Mouse (Mus musculus) cortical plate, adult 2 months (tissue): Measurements from ENCODE around the gene Smtnl2. TPM values are rescaled to one million over a fixed set of nuclear protein-coding genes. Genes with fewer than 3 reads are reported as not detected.

Experiments used
- H3K27ac ChIP-seq: fragments of 200-500 bp; 2 replicates; pipeline ENCODE4 v1.5.1; 2012; ENCODE audit warnings: low read length, control low read depth, inconsistent platforms; ENCODE audit not compliant: insufficient read depth
- H3K4me1 ChIP-seq: fragments of 200-500 bp; 2 replicates; pipeline ENCODE4 v1.6.1; 2011; ENCODE audit warnings: low read length; ENCODE audit not compliant: control insufficient read depth, insufficient read depth
- H3K4me3 ChIP-seq: fragments of 200-500 bp; 2 replicates; pipeline ENCODE4 v1.5.1; 2011; ENCODE audit warnings: mild to moderate bottlenecking, low read length, control low read depth; ENCODE audit not compliant: insufficient read depth
- CTCF ChIP-seq: fragments of 200-500 bp; IDR thresholded peaks from 2 replicates; pipeline ENCODE4 v1.5.1; 2011; ENCODE audit warnings: mild to moderate bottlenecking, control low read depth, low read length; ENCODE audit not compliant: insufficient read depth; ENCODE audit errors: extremely low read depth
- POLR2A ChIP-seq: fragments of 200-500 bp; IDR thresholded peaks from 2 replicates; pipeline ENCODE4 v1.6.1; 2011; ENCODE audit warnings: mild to moderate bottlenecking, low read length, control low read depth; ENCODE audit not compliant: insufficient read depth; ENCODE audit errors: extremely low read depth
- polyA plus RNA-seq: library from polyadenylated mRNA; depleted of rRNA; stranded (reverse); fragments of >200 nt; gene quantifications from 2 replicates; pipeline ENCODE4 v1.2.3, GENCODE M21; 2012

Smtnl2 gene
- polyA plus RNA-seq, 1 experiment: 1.6 TPM

DNA sequence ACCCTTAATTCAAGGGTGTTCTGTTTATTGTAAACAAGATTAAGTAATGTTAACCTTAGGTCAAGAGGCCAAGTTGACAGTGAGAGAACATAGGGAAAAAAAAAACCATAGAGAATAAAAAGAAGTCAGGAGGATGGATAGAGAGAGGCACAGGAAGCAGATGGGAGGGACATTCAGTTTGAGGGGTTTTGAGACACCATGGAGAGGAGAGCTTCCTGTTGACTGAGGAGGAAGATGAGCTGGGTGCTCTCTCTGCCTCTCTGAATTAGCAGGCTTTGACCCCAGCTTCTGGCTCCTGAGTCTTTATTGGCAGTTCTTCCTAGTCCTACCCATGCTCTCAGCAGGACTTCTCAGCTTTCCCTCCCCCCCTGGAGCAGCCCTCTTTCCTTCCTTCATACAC is 13.7 kb upstream of the Smtnl2 start:
- TF ChIP-seq POLR2A (no peak), CTCF (no peak)
- H3K4me1 ChIP-seq: no peaks in the 10 kb centered on the region
- H3K27ac ChIP-seq: no peak overlapping the region
- no peak overlapping the region for H3K4me3 ChIP-seq

DNA sequence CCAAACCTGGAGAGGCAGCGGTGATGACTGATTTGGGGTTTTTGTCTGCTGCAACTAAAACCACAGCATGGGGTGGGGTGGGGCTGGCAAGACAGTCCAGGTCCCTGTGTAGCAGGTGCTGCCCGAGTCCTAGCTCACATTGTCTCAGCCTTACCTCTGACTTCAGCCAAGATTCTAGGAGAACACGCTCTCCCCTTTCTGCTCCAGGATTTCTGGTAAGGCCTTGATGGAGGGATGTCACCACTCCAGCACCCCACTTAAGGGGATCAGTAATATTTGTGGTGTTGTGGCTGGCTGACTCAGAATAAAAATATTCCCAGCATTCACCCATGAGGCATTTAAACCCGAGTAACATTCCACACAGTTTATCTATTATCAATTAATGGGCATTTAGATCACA is 12.2 kb upstream of the Smtnl2 start:
- no peak for TF ChIP-seq POLR2A
- TF ChIP-seq CTCF: no peak
- no peak overlapping the region for H3K27ac ChIP-seq
- no peak overlapping the region for H3K4me3 ChIP-seq
- no peaks in the 10 kb centered on the region for H3K4me1 ChIP-seq

DNA sequence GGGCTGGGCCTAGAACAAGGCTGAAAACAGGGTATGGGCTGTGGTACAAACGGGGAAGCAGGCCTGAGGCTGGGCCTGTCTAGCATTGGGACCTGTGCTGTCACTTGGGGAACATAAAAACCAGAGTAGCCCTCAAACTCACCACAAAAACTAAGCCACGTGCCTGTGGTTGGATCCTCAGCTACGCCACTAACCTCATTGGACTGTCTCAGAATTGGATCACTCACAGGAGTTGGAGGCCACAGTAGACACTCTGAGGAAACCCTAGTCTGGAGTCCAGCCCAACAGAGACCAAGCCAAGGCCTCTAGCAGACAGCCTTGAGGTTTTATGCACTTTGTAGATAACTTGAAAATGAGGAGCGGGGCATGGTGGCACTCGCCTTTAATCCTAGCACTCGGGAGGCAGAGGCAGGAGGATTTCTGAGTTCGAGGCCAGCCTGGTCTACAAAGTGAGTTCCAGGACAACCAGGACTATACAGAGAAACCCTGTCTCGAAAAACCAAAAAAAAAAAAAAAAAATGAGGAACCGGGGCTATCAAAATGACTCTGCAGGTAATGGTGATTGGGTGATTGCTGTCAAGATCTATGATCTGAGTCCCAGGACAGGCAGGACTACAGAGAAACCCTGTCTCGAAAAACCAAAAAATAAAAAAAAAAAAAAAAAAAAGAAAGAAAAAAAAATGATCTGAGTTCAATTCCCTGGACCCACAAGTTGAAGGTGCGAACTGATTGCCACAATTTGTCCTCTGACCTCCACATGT is 10.2 kb upstream of the Smtnl2 start:
- H3K4me1 ChIP-seq: no peaks in the 10 kb centered on the region
- TF ChIP-seq POLR2A (no peak), CTCF (no peak)
- H3K27ac ChIP-seq: no peak overlapping the region
- H3K4me3 ChIP-seq: no peak overlapping the region

DNA sequence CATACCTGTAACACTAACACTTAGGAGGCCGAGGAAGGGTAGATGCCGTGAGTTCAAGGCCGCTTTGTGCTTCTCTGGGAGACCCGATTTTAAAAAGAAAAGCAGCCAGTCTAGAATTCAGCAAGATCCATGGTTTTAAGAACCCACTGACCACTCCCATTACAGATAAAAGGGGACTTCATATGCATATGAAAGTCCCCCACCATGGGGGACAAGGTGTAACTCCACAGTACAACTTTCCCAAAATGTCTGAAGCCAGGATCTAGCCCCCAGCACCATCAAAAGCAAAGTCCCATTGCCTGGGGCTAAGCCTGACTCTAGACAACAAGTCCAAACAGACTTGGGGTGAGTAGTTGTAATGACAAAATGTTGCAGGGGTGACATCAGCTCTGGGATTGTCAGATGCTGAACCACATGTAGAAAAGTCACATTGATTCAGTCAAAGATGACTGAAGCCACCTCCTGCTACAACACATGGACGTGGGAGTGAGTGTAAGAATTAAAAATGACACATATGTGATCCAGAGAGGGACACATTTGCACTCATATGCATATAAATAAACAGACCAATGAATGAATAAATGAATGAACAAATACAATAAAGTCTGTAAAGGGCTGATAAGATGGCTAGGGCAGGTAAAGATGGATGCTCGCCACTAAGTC is 9.1 kb upstream of the Smtnl2 start:
- TF ChIP-seq POLR2A (no peak), CTCF (no peak)
- Histone ChIP-seq H3K27ac (no peak overlapping the region), H3K4me3 (no peak overlapping the region), H3K4me1 (no peaks in the 10 kb centered on the region)

DNA sequence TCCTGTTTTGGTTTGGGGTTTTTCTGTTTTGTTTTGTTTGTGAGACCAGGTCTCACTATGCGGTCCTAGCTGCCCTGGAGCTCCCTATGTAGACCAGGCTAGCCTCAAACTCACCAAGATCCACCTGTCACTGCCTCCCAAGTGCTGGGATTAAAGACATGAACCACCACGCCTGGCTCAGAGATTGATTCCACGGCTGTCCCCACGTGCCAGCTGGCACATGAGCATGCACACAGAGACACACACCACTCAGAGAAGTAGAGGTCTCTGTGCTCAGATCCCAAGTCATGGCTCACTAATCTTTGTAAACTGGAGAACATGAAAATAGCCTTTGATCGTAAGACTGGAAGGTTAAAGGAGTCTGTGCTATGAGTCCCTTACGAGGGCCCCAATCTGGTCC is 7.5 kb upstream of the Smtnl2 start:
- Histone ChIP-seq H3K4me1 (no peaks in the 10 kb centered on the region), H3K4me3 (no peak overlapping the region), H3K27ac (no peak overlapping the region)
- TF ChIP-seq POLR2A (no peak), CTCF (no peak)

DNA sequence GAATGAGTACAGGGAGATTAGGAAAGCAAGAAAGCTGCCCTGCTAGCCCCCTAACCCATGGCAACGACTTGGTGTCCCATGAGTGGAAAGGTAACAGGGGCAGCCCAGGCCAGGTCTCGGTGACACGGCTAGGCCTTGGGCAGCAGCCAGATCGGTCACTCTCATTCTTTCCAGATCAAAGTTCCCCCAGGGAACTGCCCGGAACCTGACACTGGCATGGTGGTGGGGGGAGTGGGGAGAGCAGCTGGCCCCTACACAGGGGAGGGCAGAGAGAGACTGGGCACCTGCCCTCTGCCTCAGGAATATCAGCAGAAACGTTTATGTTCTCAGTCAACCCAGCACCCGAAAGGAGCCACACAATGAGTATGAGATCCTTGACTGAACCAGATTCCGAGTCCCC is 6.7 kb upstream of the Smtnl2 start:
- no peak for TF ChIP-seq POLR2A
- Histone ChIP-seq H3K4me3 (no peak overlapping the region), H3K4me1 (no peaks in the 10 kb centered on the region), H3K27ac (no peak overlapping the region)

DNA sequence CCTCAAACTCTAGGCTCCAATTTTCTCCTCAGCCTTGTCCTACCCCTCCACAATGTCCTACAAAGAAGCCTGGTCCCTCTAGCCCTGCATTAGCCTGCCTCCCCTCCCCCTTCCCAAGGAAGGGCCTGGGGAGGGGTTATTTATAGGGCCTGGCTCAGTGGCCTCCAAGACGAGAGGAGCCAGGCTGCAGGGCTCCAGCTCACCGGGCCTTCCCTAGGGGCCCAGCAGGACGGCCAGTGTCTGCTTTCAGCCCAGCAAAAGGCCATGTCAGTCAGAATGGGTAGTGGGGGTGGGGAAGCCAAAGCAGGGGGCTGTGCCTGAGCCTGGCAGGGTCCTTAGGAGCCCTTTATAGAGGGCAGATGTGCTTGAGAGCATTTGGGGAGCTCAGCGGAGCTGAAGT is 5.9 kb upstream of the Smtnl2 start:
- TF ChIP-seq POLR2A: no peak
- no peak for TF ChIP-seq CTCF
- Histone ChIP-seq H3K4me1 (no peaks in the 10 kb centered on the region), H3K27ac (no peak overlapping the region), H3K4me3 (no peak overlapping the region)

DNA sequence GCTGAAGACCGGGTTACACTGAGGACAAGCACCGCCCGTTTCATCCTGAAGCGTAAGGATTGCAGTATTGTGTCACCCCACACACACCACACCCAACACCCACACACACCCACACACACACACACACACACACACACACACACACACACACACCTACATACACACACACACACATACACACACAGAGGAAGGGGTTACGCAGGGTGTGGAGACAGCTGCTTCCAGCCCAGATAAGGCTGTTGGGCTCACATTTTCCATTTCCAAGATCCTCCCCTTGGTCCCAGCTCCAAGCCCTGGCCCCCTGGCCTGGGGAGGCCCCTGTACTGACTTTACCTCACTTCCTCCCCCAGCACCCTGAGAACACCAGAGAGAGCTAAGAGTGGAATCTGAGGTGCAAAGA is 5.2 kb upstream of the Smtnl2 start:
- no peak for TF ChIP-seq CTCF
- Histone ChIP-seq H3K27ac (no peak overlapping the region), H3K4me1 (no peaks in the 10 kb centered on the region), H3K4me3 (no peak overlapping the region)

DNA sequence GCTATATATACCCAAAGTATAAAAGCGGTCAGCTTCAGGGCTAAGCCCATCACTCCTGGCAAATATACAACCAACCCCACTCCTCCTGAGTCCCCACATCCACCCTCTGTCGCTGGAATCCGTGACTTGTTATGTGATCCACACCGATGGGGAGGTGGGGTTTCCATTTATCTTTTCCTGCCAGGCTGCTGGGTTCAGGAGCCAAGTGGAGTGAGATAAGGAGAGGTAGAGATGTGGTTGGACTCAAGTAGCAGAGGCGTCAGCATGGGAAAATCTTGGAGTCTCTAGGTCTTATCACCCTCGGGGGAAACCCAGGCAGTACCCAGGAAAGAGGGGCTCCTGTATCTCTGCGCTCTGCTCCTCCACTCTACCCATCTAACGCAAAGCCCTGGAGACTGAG is 3.6 kb upstream of the Smtnl2 start:
- Histone ChIP-seq H3K4me3 (no peak overlapping the region), H3K27ac (no peak overlapping the region), H3K4me1 (no peaks in the 10 kb centered on the region)
- no peak for TF ChIP-seq CTCF
- TF ChIP-seq POLR2A: no peak

DNA sequence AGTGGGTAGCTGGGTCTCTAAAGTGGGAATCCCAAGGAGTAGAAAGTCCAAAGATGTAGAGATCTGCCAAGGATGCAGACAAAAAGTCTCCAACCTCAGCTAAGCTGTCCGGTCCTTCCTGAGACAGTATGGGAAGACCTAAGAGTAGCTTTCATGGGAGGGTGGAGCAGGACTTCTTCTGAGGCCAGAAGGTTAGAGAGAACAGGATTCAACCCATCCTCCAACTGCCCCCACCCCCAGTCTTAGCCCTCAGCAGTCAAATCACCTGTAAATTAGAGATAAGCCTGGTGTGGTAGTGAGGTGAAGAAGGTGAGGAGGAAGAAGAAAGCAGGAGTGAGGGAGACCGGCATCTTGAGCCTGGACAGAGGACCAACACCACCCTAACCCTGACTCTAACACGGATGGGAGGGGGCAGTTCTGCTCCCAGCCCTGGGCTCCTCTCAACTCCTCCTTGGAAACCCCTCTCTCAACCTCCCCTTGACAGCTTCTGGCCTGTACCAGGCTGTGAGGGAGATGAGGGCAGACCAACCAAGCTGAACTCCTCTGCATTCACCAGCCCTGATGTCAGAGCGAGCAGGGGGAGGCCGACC is 2.2 kb upstream of the Smtnl2 start:
- TF ChIP-seq CTCF (no peak), POLR2A (no peak)
- H3K4me3 ChIP-seq: no peak overlapping the region
- H3K27ac ChIP-seq: no peak overlapping the region
- H3K4me1 ChIP-seq: no peaks in the 10 kb centered on the region

DNA sequence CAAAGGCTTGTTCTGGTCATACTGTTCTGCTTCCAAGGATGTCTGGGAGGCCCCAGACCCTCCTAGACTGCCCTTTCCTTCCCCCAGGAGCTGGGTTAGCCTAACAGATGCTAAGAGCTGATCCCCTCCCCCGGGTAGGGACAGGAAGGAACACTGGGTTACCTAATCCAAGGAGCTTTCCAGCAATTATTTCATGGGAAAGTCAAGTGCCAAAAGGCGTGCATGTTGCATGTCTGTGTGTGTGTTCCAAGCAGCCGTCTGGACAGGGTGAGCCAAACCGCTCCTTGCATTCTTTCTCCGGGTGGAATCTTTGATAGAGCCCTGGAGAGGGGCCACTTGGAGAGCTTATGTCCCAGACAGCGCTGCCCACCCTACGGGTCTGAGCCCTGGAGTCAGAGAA is 1.5 kb upstream of the Smtnl2 start:
- Histone ChIP-seq H3K4me3 (no peak overlapping the region), H3K27ac (no peak overlapping the region), H3K4me1 (no peaks in the 10 kb centered on the region)
- TF ChIP-seq CTCF (no peak), POLR2A (no peak)
